Mouse (Mus musculus): ENCODE measurements around the gene Lrig2. TPM values are rescaled to one million over a fixed set of nuclear protein-coding genes. Genes with fewer than 3 reads are reported as not detected.

Gene Lrig2
- polyA plus RNA-seq, 1 experiment from 2014 or later: 6.4 TPM

GRCm38 (mm10) chr3:104541139-104542064 lies 29.7 kb upstream of the Lrig2 start:
- 7% methylated on average over 21 of the region's 21 CpGs for WGBS
- H3K4me3 ChIP-seq (ENCODE audit: low read depth, low read length): 0 out of 2 replicates have a peak overlapping the region, but pooled peaks have one; percentile 7
- H3K9ac ChIP-seq (ENCODE audit: low read depth, low read length): peak overlapping the region; percentile 27; the same call in 1 of the 2 replicates
- H3K27me3 ChIP-seq (replicated peaks; ENCODE audit: control insufficient read depth, insufficient read depth, low read length): no peaks in the 10 kb centered on the region
- no peaks in the 10 kb centered on the region for H3K9me3 ChIP-seq (ENCODE audit: control insufficient read depth)
- H3K36me3 ChIP-seq (ENCODE audit: control insufficient read depth, insufficient read depth): no peaks in the 10 kb centered on the region
- H3K4me2 ChIP-seq (replicated peaks; ENCODE audit: low read depth): peak overlapping the region; percentile 62
- peak; percentile 52 for ATAC-seq
- H3K27ac ChIP-seq (ENCODE audit: low read depth, low read length): peak overlapping the region; percentile 84
- TF ChIP-seq CTCF (IDR thresholded peaks at IDR 0.05; ENCODE audit: low read depth): peak; percentile 90
- no peaks in the 10 kb centered on the region; the same call in 1 of the 2 replicates for H3K4me1 ChIP-seq (replicated peaks; ENCODE audit: control insufficient read depth, insufficient read depth, low read length)

DNA sequence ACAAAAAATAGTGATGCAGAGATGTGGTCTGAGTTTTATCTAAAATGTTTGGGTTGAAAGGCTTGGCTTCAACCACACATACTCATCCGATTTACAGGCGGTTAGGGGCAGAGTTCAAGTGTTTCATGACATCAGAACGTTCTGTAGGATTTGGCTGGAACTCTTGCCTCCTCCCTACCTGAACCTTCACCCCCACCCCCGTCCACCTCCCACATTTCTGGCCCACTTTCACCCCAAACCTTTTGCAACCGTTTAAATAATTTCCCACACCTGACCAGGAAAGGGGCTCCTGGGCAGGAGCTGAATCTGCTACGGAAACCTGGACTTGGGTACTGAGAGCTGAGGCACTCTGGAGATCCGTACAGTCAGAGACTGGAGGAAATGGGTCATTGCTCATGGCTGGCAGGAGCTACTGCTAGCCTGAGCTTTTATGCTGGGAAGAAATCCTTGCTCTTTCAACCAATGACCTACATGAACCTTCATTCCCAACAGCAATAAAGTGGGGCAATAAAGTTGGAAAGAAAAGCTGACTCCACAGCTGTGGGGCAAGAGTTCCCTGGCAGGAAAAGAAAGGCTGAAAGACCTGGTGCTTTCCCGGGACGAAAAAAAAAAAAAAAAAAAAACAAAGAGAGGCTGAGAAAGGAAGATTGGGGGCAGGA lies 28.9 kb upstream of the Lrig2 start:
- Histone ChIP-seq H3K36me3 (ENCODE audit: control insufficient read depth, insufficient read depth) (no peaks in the 10 kb centered on the region), H3K9ac (ENCODE audit: low read depth, low read length) (0 out of 2 replicates have a peak overlapping the region, but pooled peaks have one; percentile 27), H3K9me3 (ENCODE audit: control insufficient read depth) (no peaks in the 10 kb centered on the region), H3K4me3 (ENCODE audit: low read depth, low read length) (no peak overlapping the region), H3K27ac (ENCODE audit: low read depth, low read length) (peak overlapping the region; percentile 84), H3K4me1 (replicated peaks; ENCODE audit: control insufficient read depth, insufficient read depth, low read length) (no peaks in the 10 kb centered on the region; the same call in 1 of the 2 replicates), H3K27me3 (replicated peaks; ENCODE audit: control insufficient read depth, insufficient read depth, low read length) (no peaks in the 10 kb centered on the region), H3K4me2 (replicated peaks; ENCODE audit: low read depth) (peak overlapping the region; percentile 62)
- no peak for TF ChIP-seq CTCF (IDR thresholded peaks at IDR 0.05; ENCODE audit: low read depth)
- 19% methylated on average over 9 of the region's 9 CpGs for WGBS
- peak; percentile 95 for ATAC-seq

- no peak overlapping the region for H3K9ac ChIP-seq (ENCODE audit: low read depth, low read length)
- 85% methylated on average over 1 of the region's 1 CpGs for WGBS
- no peak for ATAC-seq
- no peaks in the 10 kb centered on the region for H3K4me1 ChIP-seq (replicated peaks; ENCODE audit: control insufficient read depth, insufficient read depth, low read length)
- no peak overlapping the region for H3K4me3 ChIP-seq (ENCODE audit: low read depth, low read length)
- H3K36me3 ChIP-seq (ENCODE audit: control insufficient read depth, insufficient read depth): no peaks in the 10 kb centered on the region
- no peaks in the 10 kb centered on the region for H3K9me3 ChIP-seq (ENCODE audit: control insufficient read depth)
- H3K4me2 ChIP-seq (replicated peaks; ENCODE audit: low read depth): no peak overlapping the region
- no peak for TF ChIP-seq CTCF (IDR thresholded peaks at IDR 0.05; ENCODE audit: low read depth)
- no peak overlapping the region for H3K27ac ChIP-seq (ENCODE audit: low read depth, low read length)
- H3K27me3 ChIP-seq (replicated peaks; ENCODE audit: control insufficient read depth, insufficient read depth, low read length): no peaks in the 10 kb centered on the region
Measured at GRCm38 (mm10) chr3:104533223-104533622, 21.5 kb upstream of the Lrig2 start.

- no peaks in the 10 kb centered on the region; the same call in 1 of the 2 replicates for H3K4me1 ChIP-seq (replicated peaks; ENCODE audit: control insufficient read depth, insufficient read depth, low read length)
- TF ChIP-seq CTCF (IDR thresholded peaks at IDR 0.05; ENCODE audit: low read depth): no peak
Measured at GRCm38 (mm10) chr3:104526115-104526882, 14.6 kb upstream of the Lrig2 start.

GRCm38 (mm10) chr3:104525516-104525915 lies 13.8 kb upstream of the Lrig2 start:
- Histone ChIP-seq H3K4me1 (replicated peaks; ENCODE audit: control insufficient read depth, insufficient read depth, low read length) (no peaks in the 10 kb centered on the region; the same call in 1 of the 2 replicates), H3K4me3 (ENCODE audit: low read depth, low read length) (no peak overlapping the region), H3K9me3 (ENCODE audit: control insufficient read depth) (no peaks in the 10 kb centered on the region), H3K9ac (ENCODE audit: low read depth, low read length) (no peak overlapping the region), H3K27me3 (replicated peaks; ENCODE audit: control insufficient read depth, insufficient read depth, low read length) (no peaks in the 10 kb centered on the region), H3K4me2 (replicated peaks; ENCODE audit: low read depth) (no peak overlapping the region), H3K36me3 (ENCODE audit: control insufficient read depth, insufficient read depth) (no peaks in the 10 kb centered on the region), H3K27ac (ENCODE audit: low read depth, low read length) (peak overlapping the region; percentile 57)
- peak; percentile 41 for ATAC-seq
- WGBS: 19% methylated on average over 2 of the region's 2 CpGs
- no peak for TF ChIP-seq CTCF (IDR thresholded peaks at IDR 0.05; ENCODE audit: low read depth)

More at GRCm38 (mm10) chr3:104526115-104526882, 14.6 kb upstream of the Lrig2 start:
- Histone ChIP-seq H3K4me2 (replicated peaks; ENCODE audit: low read depth) (no peak overlapping the region), H3K9me3 (ENCODE audit: control insufficient read depth) (no peaks in the 10 kb centered on the region), H3K4me3 (ENCODE audit: low read depth, low read length) (no peak overlapping the region), H3K27me3 (replicated peaks; ENCODE audit: control insufficient read depth, insufficient read depth, low read length) (no peaks in the 10 kb centered on the region), H3K27ac (ENCODE audit: low read depth, low read length) (peak overlapping the region; percentile 57; the same call in 1 of the 2 replicates), H3K9ac (ENCODE audit: low read depth, low read length) (no peak overlapping the region), H3K36me3 (ENCODE audit: control insufficient read depth, insufficient read depth) (no peaks in the 10 kb centered on the region)
- ATAC-seq: peak; percentile 72
- WGBS: 32% methylated on average over 4 of the region's 4 CpGs
